ENCODE assay signal across 7 mouse cellular contexts in genomic region chr2:178020773-178021172, GRCm38 (mm10). TPM values are rescaled to one million over a fixed set of nuclear protein-coding genes. Genes with fewer than 3 reads are reported as not detected.
A peak's percentile ranks its signal among the peaks of the same experiment; 100 is the strongest.
DNase-seq lines count a peak whose midpoint lies in the region; ATAC-seq and TF ChIP-seq lines count a peak whose summit lies in the region.
"Not testable (repeated sequence)": the region's sequence is repeated elsewhere in the genome, so short reads cannot be mapped to it uniquely, and the experiment has no call there.

No protein-coding gene starts in this region.

- TF ChIP-seq POLR2A in bone marrow macrophage, adult 2 months (IDR thresholded peaks at IDR 0.05; ENCODE audit: borderline replicate concordance, low read depth, low read length); liver, adult 2 months (IDR thresholded peaks at IDR 0.05; ENCODE audit: extremely low read depth, insufficient read depth, low read length): not testable (repeated sequence)

- H3K36me3 ChIP-seq in G1E (replicated peaks); liver, adult 2 months (ENCODE audit: control insufficient read depth, insufficient read depth, low read length): not testable (repeated sequence)

- not testable (repeated sequence) for H3K9me3 ChIP-seq in G1E (replicated peaks)

- not testable (repeated sequence) for H3K79me2 ChIP-seq in liver, adult 2 months (ENCODE audit: control insufficient read depth, insufficient read depth, low read length)

- TF ChIP-seq CTCF in G1E (IDR thresholded peaks at IDR 0.05; ENCODE audit: low read depth, low read length); bone marrow macrophage, adult 2 months (IDR thresholded peaks at IDR 0.05; ENCODE audit: low read depth, low read length); liver, adult 2 months (IDR thresholded peaks at IDR 0.05; ENCODE audit: low read depth, low read length): not testable (repeated sequence)

- H3K27me3 ChIP-seq in G1E (ENCODE audit: insufficient read depth, low read length); liver, adult 2 months (ENCODE audit: control insufficient read depth, insufficient read depth, low read length): not testable (repeated sequence)

- H3K4me1 ChIP-seq in G1E (ENCODE audit: insufficient read depth, low read depth, low read length); bone marrow macrophage, adult 2 months (ENCODE audit: control insufficient read depth, insufficient read depth, low read length); liver, adult 2 months (ENCODE audit: control insufficient read depth, insufficient read depth, low read length): not testable (repeated sequence)

- DNase-seq in G1E (ENCODE audit: low spot score), result peak; percentile 3
- DNase-seq in heart, adult 11 months, result peak; percentile 95
- peak; percentile 29 for DNase-seq in liver, adult 2 months (ENCODE audit: extremely low read depth, low read depth, low spot score)
- peak; percentile 48 for DNase-seq in lung, postnatal 25 days (ENCODE audit: low spot score)
- DNase-seq in monocyte, adult 2 months (ENCODE audit: low read depth in 1 of 2, low spot score in 2 of 2), result peak; percentile 36 to 58
- peak; percentile 2 for DNase-seq in spleen, adult 12 weeks (ENCODE audit: low spot score)

- not testable (repeated sequence) for H3K9ac ChIP-seq in liver, adult 2 months (ENCODE audit: low read depth, low read length)

- peak overlapping the region; percentile 75 for H3K27ac ChIP-seq in bone marrow macrophage, adult 2 months (ENCODE audit: insufficient read depth, low read depth, low read length)
- H3K27ac ChIP-seq in liver, adult 2 months (replicated peaks; ENCODE audit: insufficient read depth, low read depth, low read length), result not testable (repeated sequence)

- ATAC-seq in G1E (ENCODE audit: extremely low read depth, insufficient number of reproducible peaks, low FRiP score, poor library complexity, severe bottlenecking), result peak; percentile 60

- WGBS in liver, adult 2 months, result 76% methylated on average over 8 of the region's 8 CpGs

- not testable (repeated sequence) for H3K4me3 ChIP-seq in G1E (ENCODE audit: low read depth, low read length); bone marrow macrophage, adult 2 months (ENCODE audit: insufficient read depth, low read length); liver, adult 2 months (ENCODE audit: insufficient read depth, low read depth, low read length)

RNA-seq across cellular contexts. Expression of gene Zfp971, which starts 2.3 kb away (rescaled TPM):
- 151 and 161 TPM in 2 replicates for total RNA-seq in G1E (2014; fragmentation: Nextera tagmentation)
- 45.7 and 53.7 TPM in 2 replicates for total RNA-seq in G1E (2017)
- 2.1 and 2.6 TPM in 2 replicates for polyA plus RNA-seq in G1E (2012)
- 12.8 and 18.6 TPM in 2 replicates for polyA plus RNA-seq in bone marrow macrophage, adult 2 months (2012; ENCODE audit: insufficient read depth, insufficient read length, missing spikeins)
- 15.2 and 20.0 TPM in 2 replicates for total RNA-seq in liver, adult 2 months (2014; rRNA removed)
- polyA plus RNA-seq in liver, adult 2 months (2012; rRNA removed), result 1.1 TPM in 2 replicates

RNA-seq across cellular contexts. Expression of gene Zfp931, which starts 57.5 kb away (rescaled TPM):
- 2.7 and 3.2 TPM in 2 replicates for total RNA-seq in G1E (2014; fragmentation: Nextera tagmentation)
- total RNA-seq in G1E (2017), result 3.4 and 3.8 TPM in 2 replicates
- 0.05 and 0.07 TPM in 2 replicates for polyA plus RNA-seq in G1E (2012)
- 6.6 and 6.8 TPM in 2 replicates for polyA plus RNA-seq in bone marrow macrophage, adult 2 months (2012; ENCODE audit: insufficient read depth, insufficient read length, missing spikeins)
- total RNA-seq in liver, adult 2 months (2014; rRNA removed), result 11.8 and 15.0 TPM in 2 replicates
- polyA plus RNA-seq in liver, adult 2 months (2012; rRNA removed), result 1.3 TPM in 2 replicates

Comparison
In these comparisons a context has a peak if more than half of its experiments do, and no peak if none do; other contexts are left out.
1. DNase-seq: peak in every context shown above with its lines; median percentile 95 in heart, adult 11 months; 48 in lung, postnatal 25 days; 47 in monocyte, adult 2 months; 29 in liver, adult 2 months; 3 in G1E; 2 in spleen, adult 12 weeks.